In genomic region chr14:12507018-12507417, GRCm38 (mm10) we compare ENCODE assay signal across 26 mouse cellular contexts.
DNase-seq lines count a peak whose midpoint lies in the region; ATAC-seq and TF ChIP-seq lines count a peak whose summit lies in the region.
"Had no signal": no experiment of that assay in that cellular context is flagged by ENCODE, and none has a peak within 500 bp of the region (broad histone marks: within the 10 kb centered on the region; RNA-seq: fewer than 3 reads in every experiment).

No protein-coding gene starts in this region.

- H3K36me3 ChIP-seq in forebrain, embryonic 14.5 days (ENCODE audit: control insufficient read depth, insufficient read depth, low read length), result no peaks in the 10 kb centered on the region
- H3K36me3 ChIP-seq in forebrain, embryonic 10.5 days (replicated peaks), result no peaks in the 10 kb centered on the region
- 0 out of 2 replicates have a peak, but pooled peaks cover 2% of the 10 kb centered on the region for H3K36me3 ChIP-seq in forebrain, embryonic 16.5 days (ENCODE audit: control insufficient read depth, insufficient read depth)
- 0 out of 2 replicates have a peak, but pooled peaks cover 12% of the 10 kb centered on the region for H3K36me3 ChIP-seq in forebrain, embryonic 13.5 days (ENCODE audit: poor library complexity, severe bottlenecking)
- H3K36me3 ChIP-seq: embryonic facial prominence, embryonic 13.5 days; embryonic facial prominence, embryonic 15.5 days; G1E had no signal

- TF ChIP-seq CTCF in left cerebral cortex, adult 2 months (IDR thresholded peaks at IDR 0.05), result no peak

- H3K4me1 ChIP-seq in forebrain, embryonic 14.5 days (ENCODE audit: control insufficient read depth, insufficient read depth, low read length), result no peaks in the 10 kb centered on the region
- peaks cover 9% of the 10 kb centered on the region for H3K4me1 ChIP-seq in forebrain, embryonic 10.5 days
- H3K4me1 ChIP-seq in forebrain, embryonic 16.5 days (replicated peaks; ENCODE audit: control insufficient read depth, insufficient read depth, low read length), result peaks cover 3% of the 10 kb centered on the region; the same call in 1 of the 2 replicates
- no peaks in the 10 kb centered on the region for H3K4me1 ChIP-seq in forebrain, embryonic 13.5 days
- H3K4me1 ChIP-seq: embryonic facial prominence, embryonic 13.5 days; embryonic facial prominence, embryonic 15.5 days had no signal

- H3K27ac ChIP-seq in forebrain, embryonic 14.5 days (ENCODE audit: low read depth, low read length), result no peak overlapping the region
- H3K27ac ChIP-seq in forebrain, embryonic 10.5 days, result no peak overlapping the region
- peak overlapping the region; percentile 51; the same call in 1 of the 2 replicates for H3K27ac ChIP-seq in forebrain, embryonic 16.5 days (ENCODE audit: low read length)
- no peak overlapping the region for H3K27ac ChIP-seq in forebrain, embryonic 13.5 days
- peak overlapping the region; percentile 55 for H3K27ac ChIP-seq in left cerebral cortex, adult 2 months
- H3K27ac ChIP-seq: embryonic facial prominence, embryonic 13.5 days; embryonic facial prominence, embryonic 15.5 days had no signal

- no peak overlapping the region for H3K9ac ChIP-seq in forebrain, embryonic 14.5 days (ENCODE audit: low read length)
- no peak overlapping the region for H3K9ac ChIP-seq in forebrain, embryonic 16.5 days (replicated peaks; ENCODE audit: low read depth, low read length)
- no peak overlapping the region for H3K9ac ChIP-seq in forebrain, embryonic 13.5 days
- H3K9ac ChIP-seq: embryonic facial prominence, embryonic 13.5 days; embryonic facial prominence, embryonic 15.5 days had no signal

- peak; percentile 58; the same call in 1 of the 2 replicates for ATAC-seq in forebrain, embryonic 14.5 days
- ATAC-seq in forebrain, embryonic 16.5 days, result peak; percentile 82
- no peak; the same call in 1 of the 2 replicates for ATAC-seq in forebrain, embryonic 13.5 days
- ATAC-seq: activated CD4-positive, CD25-positive, alpha-beta regulatory T cell, adult 4 months; CD4-positive, CD25-positive, alpha-beta regulatory T cell, adult 4 months; Patski had no signal

- intact Hi-C loops in left cerebral cortex, adult 2 months (cut with DNase I), result no loop called here
- intact Hi-C loops in left cerebral cortex, postnatal 14 days (cut with DNase I), result no loop called here

- H3K4me3 ChIP-seq in forebrain, embryonic 14.5 days (ENCODE audit: low read depth, low read length), result no peak overlapping the region
- H3K4me3 ChIP-seq in forebrain, embryonic 10.5 days, result no peak overlapping the region
- H3K4me3 ChIP-seq in forebrain, embryonic 16.5 days (replicated peaks; ENCODE audit: low read length), result no peak overlapping the region
- no peak overlapping the region for H3K4me3 ChIP-seq in forebrain, embryonic 13.5 days
- no peak overlapping the region for H3K4me3 ChIP-seq in left cerebral cortex, adult 2 months
- H3K4me3 ChIP-seq: embryonic facial prominence, embryonic 13.5 days; embryonic facial prominence, embryonic 15.5 days; erythroblast, embryonic 14.5 days had no signal

- no peak overlapping the region for H3K4me2 ChIP-seq in forebrain, embryonic 14.5 days (ENCODE audit: low read length)
- no peak overlapping the region for H3K4me2 ChIP-seq in forebrain, embryonic 16.5 days (ENCODE audit: low read length)
- no peak overlapping the region for H3K4me2 ChIP-seq in forebrain, embryonic 13.5 days
- H3K4me2 ChIP-seq: embryonic facial prominence, embryonic 13.5 days; embryonic facial prominence, embryonic 15.5 days had no signal

- 79% methylated on average over 7 of the region's 7 CpGs for WGBS in forebrain, embryonic 14.5 days
- 89% methylated on average over 7 of the region's 7 CpGs for WGBS in forebrain, embryonic 10.5 days
- 73% methylated on average over 7 of the region's 7 CpGs for WGBS in forebrain, embryonic 16.5 days
- 87% methylated on average over 7 of the region's 7 CpGs for WGBS in forebrain, embryonic 13.5 days

- H3K9me3 ChIP-seq in forebrain, embryonic 14.5 days (replicated peaks; ENCODE audit: control insufficient read depth, low read length), result no peaks in the 10 kb centered on the region
- H3K9me3 ChIP-seq in forebrain, embryonic 10.5 days, result no peaks in the 10 kb centered on the region
- H3K9me3 ChIP-seq in forebrain, embryonic 16.5 days (ENCODE audit: control insufficient read depth, low read length), result no peaks in the 10 kb centered on the region
- H3K9me3 ChIP-seq in forebrain, embryonic 13.5 days (replicated peaks), result no peaks in the 10 kb centered on the region
- H3K9me3 ChIP-seq: embryonic facial prominence, embryonic 13.5 days; embryonic facial prominence, embryonic 15.5 days; G1E had no signal

- H3K27me3 ChIP-seq in forebrain, embryonic 14.5 days (replicated peaks; ENCODE audit: control insufficient read depth, insufficient read depth, low read length), result no peaks in the 10 kb centered on the region
- H3K27me3 ChIP-seq in forebrain, embryonic 10.5 days (ENCODE audit: poor library complexity, severe bottlenecking), result no peaks in the 10 kb centered on the region
- no peaks in the 10 kb centered on the region for H3K27me3 ChIP-seq in forebrain, embryonic 16.5 days (replicated peaks; ENCODE audit: control insufficient read depth, insufficient read depth, low read length)
- no peaks in the 10 kb centered on the region for H3K27me3 ChIP-seq in forebrain, embryonic 13.5 days
- H3K27me3 ChIP-seq: CH12.LX; embryonic facial prominence, embryonic 15.5 days had no signal

- DNase-seq in forebrain, embryonic 14.5 days (ENCODE audit: low spot score), result peak; percentile 47
- no peak for DNase-seq in forebrain, embryonic 10.5 days (ENCODE audit: extremely low spot score, low spot score)
- DNase-seq in left cerebral cortex, adult 2 months (ENCODE audit: extremely low spot score in 1 of 2, low spot score in 2 of 2), result no peak
- DNase-seq in left cerebral cortex, postnatal 14 days (ENCODE audit: low spot score in 2 of 2), result no peak
- DNase-seq in adrenal gland, adult (ENCODE audit: inconsistent age in 2 of 2, low spot score in 1 of 2), result no peak
- DNase-seq: adrenal gland, adult 2 months; adrenal gland, postnatal 10 days; adrenal gland, postnatal 25 days; B cell, adult 2 months; cerebellum, adult 11 months; cerebellum, adult 18-20 months; cerebellum, adult 8-10 months; cerebellum, adult 9-11 months; cerebellum, postnatal 14 days; cerebellum, postnatal 36 days; embryo, embryonic 11 days had no signal

Comparison
In these comparisons a context has a peak if more than half of its experiments do, and no peak if none do; other contexts are left out.
1. H3K27ac ChIP-seq: peak in forebrain, embryonic 16.5 days (single experiment) and left cerebral cortex, adult 2 months (single experiment); none in forebrain, embryonic 14.5 days (single experiment), forebrain, embryonic 10.5 days (single experiment) and forebrain, embryonic 13.5 days (single experiment).